Mouse (Mus musculus): ENCODE measurements at regions not wholly inside any gene's neighbourhood (a gene's known extent, or its start where the extent isn't known, plus 50 kb on each side); places are given as distances from the start of the nearest gene placed in this dataset.

DNA sequence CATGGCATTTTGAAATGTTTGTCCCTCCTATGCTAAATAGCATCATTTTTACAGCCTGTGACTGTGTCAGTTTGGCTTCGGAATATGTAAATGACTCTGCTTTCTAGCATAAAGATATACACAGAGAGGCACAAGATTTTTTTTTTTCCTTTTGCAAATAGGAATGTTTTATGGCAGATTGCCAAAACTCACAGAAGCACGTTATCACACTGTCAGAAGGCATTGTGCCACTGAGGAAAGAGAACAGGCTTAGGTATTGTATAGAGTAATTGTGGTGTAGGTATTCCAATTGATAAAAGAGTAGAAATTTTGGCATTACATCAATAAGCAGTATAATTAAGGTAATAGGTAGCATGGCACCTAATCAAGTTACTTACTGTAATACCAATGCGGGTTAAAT, 988.5 kb upstream of the Tenm2 start:
- DNase-seq = no peak

DNA sequence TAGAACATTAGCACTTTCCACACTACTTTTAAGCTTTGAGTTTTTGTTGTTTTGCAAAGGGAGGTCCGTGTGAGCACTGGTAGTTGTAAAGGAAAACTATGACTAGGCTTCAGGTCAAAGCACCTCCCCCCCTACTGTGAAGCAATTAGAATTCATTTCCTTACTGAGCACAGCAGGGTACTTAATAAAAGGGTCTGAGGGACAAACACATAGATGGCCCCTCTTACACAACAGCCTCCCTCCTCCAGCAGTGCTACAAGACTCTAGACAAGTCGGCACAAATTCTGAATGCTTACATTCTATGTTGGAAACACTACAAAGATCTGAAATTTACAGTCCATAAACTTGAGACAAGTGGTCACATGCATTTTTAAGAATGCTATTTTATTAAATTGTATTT, 967.6 kb upstream of the Tenm2 start:
- no peak for DNase-seq

DNA sequence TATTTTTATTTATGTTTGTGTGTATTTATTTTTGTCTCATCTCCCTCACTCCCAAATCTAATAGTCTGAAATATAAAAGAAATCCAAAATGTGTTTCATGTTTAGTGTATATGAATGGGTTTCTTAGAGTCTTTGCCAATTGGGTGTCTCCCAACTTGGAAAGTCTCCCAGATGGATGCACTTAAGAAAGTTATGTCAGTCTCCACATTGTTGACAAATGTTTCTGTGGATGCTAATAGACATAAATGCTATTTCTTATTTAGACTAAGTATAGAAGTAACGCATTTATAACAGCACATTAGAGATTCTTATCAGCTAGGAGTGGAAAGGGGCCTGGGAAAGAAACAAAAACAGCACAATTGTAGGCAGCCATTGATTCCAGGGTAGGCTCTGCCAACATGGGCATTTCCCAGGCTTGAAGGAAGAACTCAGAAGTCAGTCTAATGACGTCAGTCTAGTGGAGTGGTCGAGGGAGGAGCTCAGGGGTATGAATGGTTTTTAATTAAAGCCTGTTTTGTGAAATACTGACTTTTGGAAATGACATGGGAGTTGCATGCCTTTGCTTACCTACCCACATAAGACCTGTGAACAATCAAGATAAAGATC, 965.5 kb upstream of the Tenm2 start:
- DNase-seq = no peak

DNA sequence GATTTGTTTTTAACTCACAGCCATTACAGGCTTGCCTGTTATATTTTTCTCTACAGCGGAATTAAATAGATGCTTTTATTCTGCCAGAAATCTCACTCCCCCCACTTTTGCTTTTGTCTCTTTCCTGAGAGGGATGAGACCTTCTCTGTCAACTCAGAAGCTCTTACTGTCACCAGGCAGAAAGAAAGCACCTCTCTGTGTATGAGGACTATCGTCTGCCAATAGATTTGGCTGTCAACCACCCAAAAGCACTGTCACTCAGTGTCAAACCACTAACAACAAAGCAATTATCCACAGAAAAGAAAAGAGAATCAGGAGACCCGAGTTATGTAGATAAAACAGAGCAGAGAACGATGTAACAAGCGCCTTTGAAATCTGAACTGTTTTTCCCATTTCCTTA, 958.0 kb upstream of the Tenm2 start:
- DNase-seq = no peak

DNA sequence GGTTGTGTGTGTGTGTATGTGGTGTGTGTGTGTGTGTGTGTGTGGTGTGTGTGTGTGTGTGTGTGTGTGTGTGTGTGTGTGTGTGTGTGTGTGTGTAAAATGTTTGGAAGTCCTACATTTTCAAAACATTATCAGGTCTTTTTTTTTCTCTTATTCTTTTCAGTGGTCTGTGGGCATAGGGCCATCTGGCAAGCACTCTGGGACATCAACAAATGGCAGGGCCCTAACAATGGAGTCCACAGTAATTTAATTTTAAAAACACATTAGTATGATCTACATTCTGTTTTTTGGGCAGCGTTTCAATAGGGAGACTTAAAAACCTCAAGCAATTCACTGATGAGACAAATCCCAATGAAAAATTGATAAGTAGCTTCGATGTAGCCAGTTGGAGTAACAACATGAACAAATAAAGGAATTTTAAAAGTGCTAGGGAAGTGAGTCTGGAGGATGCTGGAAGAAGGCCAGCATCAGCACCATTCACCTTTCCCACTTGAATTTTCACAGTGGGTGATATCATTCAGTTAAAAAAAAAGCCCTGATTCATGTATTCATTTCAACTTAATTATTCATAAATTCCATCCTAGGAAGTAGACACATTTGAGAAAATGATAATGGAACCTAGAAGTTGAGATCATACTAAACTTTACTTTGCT, 956.3 kb upstream of the Tenm2 start:
- DNase-seq = no peak

DNA sequence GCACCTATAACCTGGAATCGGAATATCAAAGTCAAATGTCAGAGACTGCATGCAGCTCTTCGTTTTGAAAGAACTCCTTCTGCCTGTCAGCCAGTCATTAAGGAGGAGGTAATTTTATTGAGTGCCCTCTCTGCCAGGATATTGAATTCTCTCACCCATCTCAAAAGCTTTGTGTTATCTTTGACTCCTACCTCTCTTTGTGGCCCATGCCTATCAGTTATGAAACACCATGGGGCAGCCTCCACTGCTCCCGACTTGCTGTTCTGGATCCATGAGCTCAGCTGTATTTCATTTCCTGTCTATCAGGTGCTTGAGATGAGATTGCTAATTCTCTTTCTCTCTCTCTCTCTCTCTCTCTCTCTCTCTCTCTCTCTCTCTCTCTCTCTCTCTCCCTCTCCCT, 955.7 kb upstream of the Tenm2 start:
- DNase-seq = no peak

DNA sequence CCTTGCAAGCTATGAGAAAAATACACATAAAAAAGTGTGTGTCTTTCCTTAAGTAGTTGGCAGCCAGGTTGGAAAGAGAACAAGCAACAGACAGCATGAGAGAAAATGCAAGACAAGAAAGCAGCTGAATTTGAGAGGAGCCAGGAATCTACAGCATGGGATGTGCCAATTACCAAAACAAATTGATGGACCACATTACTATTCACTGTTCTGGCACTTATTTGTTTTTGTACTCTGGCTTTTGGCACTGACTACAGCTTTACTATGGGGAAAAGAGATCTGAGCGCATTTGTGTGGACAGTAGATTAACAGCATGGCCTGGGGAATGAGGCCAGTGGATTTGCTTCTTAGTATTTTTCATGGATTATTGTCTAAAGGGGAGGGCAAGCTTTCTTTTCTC, 935.0 kb upstream of the Tenm2 start:
- DNase-seq = no peak

DNA sequence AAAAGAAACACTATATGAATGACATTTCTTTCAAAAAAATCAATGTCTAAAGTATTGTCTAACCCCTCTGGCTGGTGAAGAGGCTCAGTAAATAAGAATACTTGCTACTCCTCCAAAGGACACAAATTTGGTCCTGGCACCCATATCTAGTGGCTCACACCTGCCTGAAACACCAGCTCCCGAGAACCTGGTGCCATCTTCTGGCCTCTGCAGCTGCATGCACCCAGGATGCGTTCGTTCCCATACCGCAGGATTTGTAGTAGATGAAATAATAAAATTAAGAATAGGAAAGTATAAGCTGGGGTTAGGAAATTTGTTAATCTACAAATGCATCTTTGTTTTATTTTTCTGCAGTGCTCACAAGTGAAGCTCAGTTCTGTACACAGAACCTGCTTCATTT, 922.5 kb upstream of the Tenm2 start:
- no peak for DNase-seq

DNA sequence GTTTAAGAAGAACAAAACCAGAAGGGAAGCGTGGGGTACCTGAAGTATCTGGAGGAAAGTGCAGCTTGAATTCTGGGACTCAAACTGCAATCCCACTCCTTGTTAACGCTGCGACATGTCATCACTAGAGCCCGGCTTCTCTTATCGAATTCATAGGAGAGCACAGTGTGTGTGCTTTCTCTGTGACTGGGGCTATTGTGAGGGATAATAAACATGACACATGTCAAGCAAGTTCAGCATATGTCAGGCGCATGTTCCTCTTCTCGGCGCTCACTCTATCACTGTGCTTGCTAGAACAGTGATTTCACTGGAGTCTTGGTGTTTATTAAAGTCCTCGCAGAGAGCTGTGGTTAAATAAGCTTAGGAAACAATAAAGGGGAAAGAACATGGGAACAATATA, 921.2 kb upstream of the Tenm2 start:
- DNase-seq = no peak

DNA sequence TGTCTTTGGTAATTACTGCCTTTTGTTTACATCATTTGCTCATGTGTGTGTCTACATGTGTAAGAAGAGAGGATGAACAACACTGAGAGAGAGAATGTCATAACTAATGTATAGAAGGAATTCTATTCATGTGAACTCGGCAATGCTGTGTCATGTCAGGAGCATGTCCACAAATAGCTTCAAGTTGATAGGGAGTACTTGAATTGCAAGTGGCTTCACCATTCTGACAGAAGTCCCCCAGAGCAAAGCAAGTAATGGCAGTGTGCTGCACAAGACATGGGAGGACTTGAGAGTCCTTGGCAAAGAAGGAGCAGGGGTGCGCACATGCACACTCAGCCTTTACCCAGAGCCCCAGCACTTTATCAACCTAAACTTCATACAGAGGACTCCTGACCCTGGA, 919.9 kb upstream of the Tenm2 start:
- DNase-seq = no peak

DNA sequence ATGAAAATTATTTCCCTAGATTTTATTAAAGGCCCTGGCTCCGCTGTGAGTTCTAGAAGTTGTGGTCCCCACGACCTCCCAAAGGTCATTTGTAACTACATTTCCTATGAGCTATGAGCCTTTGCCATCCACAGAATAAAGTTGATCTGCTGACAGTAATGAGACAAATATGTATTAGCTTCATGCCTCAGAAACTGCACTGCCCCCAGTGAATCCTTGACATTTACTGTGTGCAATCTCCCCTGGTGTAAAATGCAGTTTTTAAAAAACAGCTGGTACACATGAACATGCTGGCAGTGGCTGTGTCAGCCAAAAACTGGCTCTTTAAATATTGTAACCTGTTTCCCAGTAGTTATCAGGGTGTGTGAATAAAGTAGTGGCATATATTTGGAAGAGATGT, 907.7 kb upstream of the Tenm2 start:
- no peak for DNase-seq

DNA sequence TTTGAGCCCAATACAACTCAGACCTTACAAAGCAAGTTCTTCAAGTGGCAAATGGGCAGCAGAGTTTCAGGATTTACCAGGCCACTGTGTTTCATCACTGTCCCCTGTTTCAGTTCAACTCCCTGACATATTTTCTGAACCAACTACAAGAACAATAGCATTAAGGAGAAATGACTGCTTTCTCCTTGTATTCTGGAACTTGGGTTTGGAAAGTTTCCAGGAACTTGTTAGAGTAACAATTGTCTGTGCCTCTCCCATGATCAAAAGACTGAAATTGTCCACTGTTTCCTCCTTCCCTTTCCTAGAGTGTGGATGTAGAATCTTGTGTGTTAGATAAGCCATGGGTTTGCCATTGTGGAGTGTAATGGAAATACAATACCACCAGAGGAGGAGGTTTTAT, 893.1 kb upstream of the Tenm2 start:
- no peak for DNase-seq

DNA sequence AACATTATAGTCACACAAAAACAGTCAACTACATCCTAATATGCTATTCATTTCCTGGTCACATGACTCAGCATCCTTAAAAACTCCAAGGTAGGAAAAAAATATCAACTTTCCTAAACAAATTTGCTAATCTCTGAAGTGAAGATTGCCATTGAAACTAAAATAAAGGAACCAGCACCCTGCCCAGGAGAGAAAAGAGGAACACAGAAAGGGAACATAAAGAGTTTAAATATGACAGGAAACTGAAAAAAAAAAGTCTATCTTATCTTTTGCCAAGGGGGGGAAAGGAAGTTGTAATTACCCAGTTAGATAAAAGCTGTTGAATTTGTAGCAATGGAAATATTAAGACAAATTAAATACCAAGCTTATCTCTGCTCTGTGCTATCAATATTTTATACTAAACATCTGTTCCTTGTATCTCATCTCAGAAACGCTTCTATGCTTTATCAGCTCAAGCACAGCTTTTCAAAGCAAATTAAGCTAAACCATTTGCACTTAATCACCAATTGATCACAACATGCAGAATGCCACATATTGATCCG, 888.1 kb upstream of the Tenm2 start:
- DNase-seq = no peak

DNA sequence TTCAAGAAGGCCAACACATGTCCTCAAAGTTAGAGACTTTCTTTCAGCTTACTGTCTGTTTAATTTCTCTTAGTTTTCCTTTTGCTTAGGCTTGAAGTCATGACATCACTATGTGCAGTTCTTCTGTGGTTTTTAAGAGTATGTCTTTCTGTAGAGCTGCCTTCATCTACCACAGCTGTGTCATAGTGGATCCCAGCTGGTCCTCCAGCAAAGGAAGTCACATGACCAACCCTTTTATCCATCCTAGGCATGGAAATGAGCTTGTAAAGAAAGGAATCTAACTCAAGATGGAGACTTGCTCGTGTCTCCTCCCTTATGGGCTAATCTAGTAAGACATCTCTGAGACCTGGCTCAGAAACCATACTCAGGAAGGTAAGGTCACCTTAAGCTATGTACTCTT, 886.7 kb upstream of the Tenm2 start:
- no peak for DNase-seq

DNA sequence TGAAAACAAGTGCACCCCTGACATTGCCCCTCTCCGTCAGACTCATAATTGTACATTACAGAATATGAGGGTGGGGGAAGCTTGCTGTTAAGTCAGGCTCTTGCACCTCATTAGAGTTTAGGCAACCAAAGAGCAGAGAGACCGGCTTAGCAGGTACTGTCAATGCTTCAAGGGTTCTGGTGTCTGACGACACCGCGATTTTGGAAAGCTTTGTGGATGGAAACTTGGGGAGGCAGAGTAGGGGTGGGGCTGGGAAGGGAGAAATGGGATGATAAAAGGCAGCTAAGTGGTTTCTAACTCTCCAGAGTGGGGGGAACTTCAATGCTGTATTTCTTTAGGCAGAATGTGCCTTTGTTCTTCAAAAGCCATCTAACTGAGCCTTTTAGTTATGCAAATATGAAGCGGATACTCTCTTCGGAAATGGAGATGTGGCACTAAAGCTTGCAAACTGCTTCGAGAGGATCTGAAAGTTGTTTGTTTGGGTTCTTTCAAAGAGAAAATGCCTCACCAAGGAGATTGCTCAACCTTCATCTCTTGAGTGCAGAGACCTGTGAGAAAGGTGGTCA, 885.4 kb upstream of the Tenm2 start:
- no peak for DNase-seq

DNA sequence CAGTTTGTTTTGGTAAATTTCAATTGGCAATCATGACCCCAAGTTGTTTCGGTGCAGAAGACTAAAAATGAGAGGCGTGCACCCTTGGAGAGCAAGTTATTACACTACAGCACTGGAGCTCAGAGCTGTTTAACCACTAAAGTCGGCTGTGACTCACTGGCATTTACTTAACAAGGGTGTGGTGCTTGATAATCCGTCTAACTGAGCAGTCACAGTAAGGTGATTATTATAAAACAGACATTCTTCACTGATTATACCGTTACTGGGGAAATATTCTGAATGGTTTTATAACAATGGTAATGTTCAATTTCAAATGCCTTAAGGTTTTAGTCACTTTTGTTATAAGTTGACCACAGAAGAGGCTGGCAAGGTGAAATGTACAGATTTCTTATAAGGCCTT, 882.0 kb upstream of the Tenm2 start:
- DNase-seq = no peak

DNA sequence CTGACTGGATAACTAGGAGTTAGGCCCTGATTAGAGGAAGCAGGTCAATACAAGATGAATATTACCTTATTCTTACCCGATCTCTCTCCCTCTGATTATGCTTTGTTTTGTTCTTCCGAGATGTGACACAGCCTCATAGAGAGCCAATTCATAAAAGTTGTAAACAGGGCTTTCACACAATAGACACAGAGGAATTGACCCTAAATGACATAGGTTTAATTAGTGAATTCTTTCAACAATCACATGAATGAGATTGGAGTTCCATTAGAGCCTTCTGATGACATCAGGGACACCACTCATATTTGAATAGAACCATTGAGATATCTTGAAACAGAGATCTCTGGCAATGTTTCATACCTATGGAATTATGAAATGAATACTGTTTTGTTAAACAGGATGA, 856.4 kb upstream of the Tenm2 start:
- no peak for DNase-seq

DNA sequence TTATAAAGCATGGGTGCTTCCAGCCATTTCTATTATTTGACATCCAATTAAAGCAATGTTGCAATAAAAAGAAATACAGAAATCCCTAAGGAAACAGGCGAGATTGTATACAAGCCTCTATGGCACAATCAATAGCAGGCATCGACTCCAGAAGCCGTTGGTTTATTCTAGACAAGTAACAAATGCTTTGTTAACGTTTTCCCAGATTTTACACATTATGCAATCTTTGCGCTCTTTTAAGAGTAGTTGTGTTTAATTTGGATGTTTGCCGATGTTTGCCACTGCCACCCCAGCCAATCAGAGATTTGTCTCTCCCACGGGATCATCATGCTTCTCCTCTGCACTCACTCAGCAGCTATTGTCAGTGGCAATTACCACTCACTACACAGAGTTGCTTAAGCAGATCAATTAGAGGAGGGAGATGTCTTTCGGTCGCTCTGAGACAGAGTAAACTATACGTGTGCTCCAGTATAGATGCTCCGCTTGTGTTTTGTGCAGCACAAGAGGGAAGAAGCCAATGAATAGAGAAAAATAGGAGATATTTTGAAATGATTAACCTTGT, 839.5 kb upstream of the Tenm2 start:
- no peak for DNase-seq

DNA sequence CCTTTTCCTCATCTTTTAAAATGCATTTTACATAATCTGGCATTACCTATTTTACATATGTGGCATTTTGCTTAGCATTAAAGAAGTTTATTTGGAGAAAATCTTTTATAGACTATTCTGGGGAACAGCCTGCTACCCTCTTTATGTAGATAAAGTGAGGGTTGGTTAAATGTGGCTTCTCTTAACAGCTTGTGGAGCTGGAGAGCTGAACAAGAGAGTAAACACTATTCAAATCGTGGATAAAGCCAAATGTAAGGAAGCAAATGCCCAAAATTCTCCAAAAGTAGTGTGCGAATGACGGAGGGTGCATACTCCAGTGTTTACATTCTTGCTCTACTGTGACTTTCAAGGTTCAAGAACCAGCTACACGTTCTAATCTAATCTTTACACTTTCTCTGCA, 833.9 kb upstream of the Tenm2 start:
- DNase-seq = no peak

DNA sequence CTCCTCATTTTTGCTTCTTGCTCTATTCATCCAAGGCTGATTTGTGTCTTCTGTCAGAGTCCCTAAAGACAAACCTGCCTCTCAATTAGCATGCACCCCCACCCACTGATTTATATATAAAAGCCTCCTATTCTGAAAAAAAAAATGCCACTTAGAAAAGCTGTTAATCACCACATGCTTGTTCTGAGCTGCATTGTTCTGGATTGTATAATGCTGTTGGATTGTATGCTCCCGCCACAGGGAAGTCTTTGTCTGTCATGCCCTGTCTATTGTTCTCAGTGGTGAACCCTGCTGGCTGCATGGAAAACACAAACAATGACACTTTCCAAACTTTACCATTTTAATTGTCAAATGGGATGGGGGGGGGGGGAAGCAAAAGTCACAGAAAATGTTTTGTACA, 831.9 kb upstream of the Tenm2 start:
- DNase-seq = no peak

DNA sequence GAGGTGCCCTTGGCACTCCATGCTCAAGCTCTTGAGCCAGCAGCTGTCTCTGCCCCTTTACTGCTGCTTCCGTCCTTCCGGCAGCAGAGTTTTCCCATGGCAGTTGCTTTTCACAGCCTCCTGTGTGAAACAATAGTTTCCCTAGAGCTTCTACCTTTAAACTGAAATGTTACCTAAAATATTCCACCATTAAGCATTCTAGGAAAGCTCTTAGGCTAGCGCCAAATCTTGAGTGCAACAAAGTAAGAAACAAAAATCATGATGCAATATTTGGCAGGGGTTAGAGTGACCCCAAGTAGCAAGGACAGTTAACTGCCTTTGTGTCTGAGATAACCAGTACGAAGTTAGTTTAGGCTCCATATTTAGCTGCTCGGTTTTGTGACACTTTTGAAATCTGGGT, 830.3 kb upstream of the Tenm2 start:
- no peak for DNase-seq

DNA sequence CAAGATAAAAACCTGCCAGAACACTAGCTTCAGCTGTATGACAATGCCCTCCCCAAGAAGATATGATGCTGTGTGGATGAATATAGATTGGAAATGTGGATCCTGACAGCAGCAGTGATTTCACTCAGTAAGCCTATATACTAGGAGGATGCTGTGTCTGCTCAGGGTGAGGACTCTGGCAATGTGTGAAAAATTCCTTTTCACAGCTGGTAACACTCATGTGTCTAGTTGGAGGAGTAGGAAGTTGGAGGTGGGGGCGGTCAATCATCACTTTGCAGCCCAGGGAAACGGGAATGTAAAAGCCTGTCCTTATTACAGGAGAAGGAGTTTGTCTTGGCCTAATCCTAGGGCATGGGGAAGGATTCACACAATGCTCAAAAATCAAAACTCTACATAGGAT, 824.3 kb upstream of the Tenm2 start:
- DNase-seq = no peak

DNA sequence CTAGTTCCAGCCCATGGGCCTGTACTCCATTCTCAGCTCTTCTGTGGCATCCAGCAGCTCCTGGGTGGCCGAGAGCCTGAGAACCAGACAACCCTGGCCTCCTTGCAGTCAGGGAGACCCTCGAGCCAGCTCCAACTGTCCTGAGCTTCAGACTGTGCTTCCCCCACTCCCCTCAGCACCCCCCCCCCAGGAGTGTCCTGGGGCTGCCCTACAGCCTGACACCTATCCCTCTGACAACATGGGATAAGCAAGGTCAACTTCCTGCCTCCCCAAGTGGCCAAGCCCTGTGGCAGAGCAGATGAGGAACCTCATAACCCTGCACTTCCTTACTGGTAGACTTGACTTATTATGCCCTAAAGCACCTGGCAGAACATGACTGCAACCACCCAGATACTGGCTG, 823.1 kb upstream of the Tenm2 start:
- no peak for DNase-seq

DNA sequence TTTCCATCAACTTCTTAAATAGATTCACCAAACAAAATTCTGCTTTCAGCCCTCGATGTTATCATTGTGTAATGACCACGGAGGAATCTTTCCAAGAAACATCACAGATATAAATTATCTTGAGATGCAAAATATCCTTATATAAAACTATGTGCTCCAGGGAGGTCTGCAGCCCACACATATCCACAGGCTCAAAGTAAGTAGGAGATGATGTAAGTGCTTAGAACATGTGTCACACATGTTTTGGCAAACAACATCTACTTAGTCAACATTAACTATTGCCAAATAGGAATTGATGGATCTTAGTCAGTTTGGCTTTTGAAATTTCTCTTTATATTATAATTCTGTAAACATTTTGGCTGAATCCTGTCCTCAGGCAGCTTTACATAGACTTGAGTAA, 800.8 kb upstream of the Tenm2 start:
- no peak for DNase-seq
